Mouse (Mus musculus) stomach, postnatal 0 days (tissue): ENCODE results near the gene Acsl6.

Source experiments
- CTCF ChIP-seq: IDR thresholded peaks from 2 replicates; pipeline ENCODE4 v1.5.1; 2016; ENCODE audit warnings: antibody characterized with exemption, low read depth, mild to moderate bottlenecking, moderate library complexity
- EP300 ChIP-seq: optimal IDR thresholded peaks from 2 replicates; pipeline ENCODE3; 2016; ENCODE audit warnings: antibody characterized with exemption

GRCm38 (mm10) chr11:54314740-54315139, 11.1 kb downstream of the Acsl6 start:
- TF ChIP-seq EP300 (no peak), CTCF (no peak)
